Mouse (Mus musculus) kidney, postnatal 0 days (tissue): Measurements from ENCODE around the gene Celsr2. TPM values are rescaled to one million over a fixed set of nuclear protein-coding genes. Genes with fewer than 3 reads are reported as not detected.

Experiments used
- ATAC-seq: fragments of 200-750 bp; cut with Nextera tagmentation; replicated peaks from 2 replicates; pipeline ENCODE4 v1.8.0; 2017; ENCODE audit warnings: low read depth, moderate number of reproducible peaks, moderate TSS enrichment, moderate library complexity; ENCODE audit not compliant: low FRiP score
- DNase-seq: peaks from one replicate; pipeline ENCODE4 v3.0.0-alpha.2; 2016; ENCODE audit warnings: low spot score
- H3K27ac ChIP-seq: fragments of 300-500 bp; sonication (generic); 2 replicates; pipeline ENCODE4 v1.5.1; 2014; ENCODE audit warnings: mild to moderate bottlenecking
- H3K27me3 ChIP-seq: fragments of 300-500 bp; sonication (generic); 2 replicates; pipeline ENCODE4 v1.6.1; 2014; ENCODE audit warnings: low read length, mixed read lengths; ENCODE audit not compliant: insufficient read depth
- H3K36me3 ChIP-seq: fragments of 300-500 bp; sonication (generic); 2 replicates; pipeline ENCODE4 v1.6.1; 2014; ENCODE audit warnings: low read length, mixed read lengths; ENCODE audit not compliant: insufficient read depth
- H3K4me1 ChIP-seq: fragments of 300-500 bp; sonication (generic); replicated peaks from 2 replicates; pipeline ENCODE4 v1.6.1; 2014; ENCODE audit warnings: antibody characterized with exemption, low read length, mixed read lengths; ENCODE audit not compliant: insufficient read depth
- H3K4me2 ChIP-seq: fragments of 300-500 bp; sonication (generic); 2 replicates; pipeline ENCODE4 v1.6.1; 2014; ENCODE audit warnings: mild to moderate bottlenecking, low read length, moderate library complexity, mixed read lengths
- H3K4me3 ChIP-seq: fragments of 300-500 bp; sonication (generic); replicated peaks from 2 replicates; pipeline ENCODE4 v1.5.1; 2014; ENCODE audit warnings: low read depth, low read length
- H3K9ac ChIP-seq: fragments of 300-500 bp; sonication (generic); 2 replicates; pipeline ENCODE4 v1.6.1; 2014; ENCODE audit warnings: low read depth, low read length
- H3K9me3 ChIP-seq: fragments of 300-500 bp; sonication (generic); replicated peaks from 2 replicates; pipeline ENCODE4 v1.6.1; 2016; ENCODE audit warnings: low read length, inconsistent platforms, mixed read lengths
- CTCF ChIP-seq: IDR thresholded peaks from 2 replicates; pipeline ENCODE4 v1.5.1; 2016; ENCODE audit warnings: antibody characterized with exemption, low read depth, mild to moderate bottlenecking, moderate library complexity
- WGBS: fragments of 180-500 bp; shearing (Covaris S2); extraction: QIAGEN DNeasy Blood & Tissue Kit; methylation state at CpG from one replicate; pipeline ENCODE4 v1.1.7; 2014; 5-methylcytosine and 5-hydroxymethylcytosine counted together
- polyA plus RNA-seq: library from polyadenylated mRNA; unstranded; fragments of >200 nt; fragmentation: Nextera tagmentation; extraction: Ambion mirVana; gene quantifications from 2 replicates; pipeline ENCODE4 v1.2.1, GENCODE M21; 2015

The Celsr2 gene
- polyA plus RNA-seq, result 15.1 and 16.9 TPM in 2 replicates

GRCm38 (mm10) chr3:108414857-108415830, at the start of gene Celsr2:
Celsr2 (minus strand) TSS chr3:108415552.
- peaks cover 22% of the 10 kb centered on the region for H3K4me1 ChIP-seq
- peak within 1 kb of the TSS; percentile 53 for H3K4me3 ChIP-seq
- DNase-seq (peak; percentile 48), ATAC-seq (no peak)
- no peaks in the 10 kb centered on the region for H3K27me3 ChIP-seq
- H3K9ac ChIP-seq, result peak within 1 kb of the TSS; percentile 78
- peak within 1 kb of the TSS; percentile 80 for H3K27ac ChIP-seq
- WGBS, result 7% methylated on average over 48 of the region's 67 CpGs
- no peaks in the 10 kb centered on the region for H3K9me3 ChIP-seq
- H3K4me2 ChIP-seq, result peak within 1 kb of the TSS; percentile 93
- H3K36me3 ChIP-seq, result peaks cover 13% of the 10 kb centered on the region; the same call in 1 of the 2 replicates
- no peak for TF ChIP-seq CTCF

- peak; percentile 55 for TF ChIP-seq CTCF
- H3K9ac ChIP-seq, result no peak overlapping the region
- 33% methylated on average over 10 of the region's 10 CpGs for WGBS
These were observed 43.5 kb upstream of the Celsr2 start for GRCm38 (mm10) chr3:108458866-108459265.

GRCm38 (mm10) chr3:108458380-108458779, 43.0 kb upstream of the Celsr2 start:
- 61% methylated on average over 14 of the region's 14 CpGs for WGBS
- DNase-seq (no peak), ATAC-seq (no peak)
- Histone ChIP-seq H3K27me3 (no peaks in the 10 kb centered on the region), H3K36me3 (no peaks in the 10 kb centered on the region), H3K4me2 (no peak overlapping the region), H3K4me3 (no peak overlapping the region), H3K9ac (no peak overlapping the region), H3K9me3 (no peaks in the 10 kb centered on the region), H3K4me1 (no peaks in the 10 kb centered on the region; the same call in 1 of the 2 replicates), H3K27ac (no peak overlapping the region)
- no peak for TF ChIP-seq CTCF

More at GRCm38 (mm10) chr3:108458866-108459265, 43.5 kb upstream of the Celsr2 start:
- no peaks in the 10 kb centered on the region for H3K9me3 ChIP-seq
- no peak overlapping the region for H3K4me2 ChIP-seq
- H3K27me3 ChIP-seq, result no peaks in the 10 kb centered on the region
- no peak overlapping the region for H3K27ac ChIP-seq
- no peak; the same call in 1 of the 2 replicates for ATAC-seq
- no peak overlapping the region for H3K4me3 ChIP-seq
- no peaks in the 10 kb centered on the region for H3K36me3 ChIP-seq
- peak; percentile 10 for DNase-seq
- H3K4me1 ChIP-seq, result no peaks in the 10 kb centered on the region; the same call in 1 of the 2 replicates

DNA sequence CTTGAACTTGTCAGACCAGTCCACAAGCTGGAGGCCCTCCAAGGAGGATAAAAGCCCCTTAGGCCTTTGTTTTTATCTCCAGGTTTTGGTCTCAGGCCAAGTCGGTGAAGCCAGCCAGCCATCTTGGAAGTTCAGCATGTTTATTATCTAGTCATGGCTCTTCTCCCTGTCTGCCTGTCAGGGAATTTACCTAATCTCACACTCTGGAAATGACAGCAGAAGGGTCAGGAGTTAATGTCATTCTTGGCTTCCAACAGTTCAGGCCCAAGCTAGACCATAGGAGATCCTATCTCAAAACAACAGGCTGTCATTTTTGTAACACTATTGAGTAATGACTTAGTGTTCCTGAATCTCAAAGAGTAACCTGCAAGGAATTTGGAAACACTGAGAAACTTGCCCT, 38.8 kb upstream of the Celsr2 start:
- Histone ChIP-seq H3K36me3 (no peaks in the 10 kb centered on the region), H3K9ac (no peak overlapping the region), H3K4me3 (no peak overlapping the region), H3K4me2 (no peak overlapping the region), H3K27me3 (no peaks in the 10 kb centered on the region), H3K27ac (no peak overlapping the region), H3K4me1 (no peaks in the 10 kb centered on the region; the same call in 1 of the 2 replicates), H3K9me3 (no peaks in the 10 kb centered on the region)
- WGBS, result 64% methylated on average over 1 of the region's 1 CpGs
- ATAC-seq (no peak), DNase-seq (no peak)
- no peak for TF ChIP-seq CTCF

- no peaks in the 10 kb centered on the region for H3K9me3 ChIP-seq
- H3K4me2 ChIP-seq, result no peak overlapping the region
- no peaks in the 10 kb centered on the region for H3K27me3 ChIP-seq
- WGBS, result 96% methylated on average over 2 of the region's 2 CpGs
- H3K9ac ChIP-seq, result no peak overlapping the region
- H3K36me3 ChIP-seq, result no peaks in the 10 kb centered on the region
- no peak overlapping the region for H3K4me3 ChIP-seq
- DNase-seq (no peak), ATAC-seq (no peak)
- no peak for TF ChIP-seq CTCF
- H3K4me1 ChIP-seq, result no peaks in the 10 kb centered on the region
- H3K27ac ChIP-seq, result no peak overlapping the region
These were observed 36.6 kb upstream of the Celsr2 start for GRCm38 (mm10) chr3:108451969-108452368.

GRCm38 (mm10) chr3:108445366-108445705, 30.0 kb upstream of the Celsr2 start:
- no peaks in the 10 kb centered on the region; the same call in 1 of the 2 replicates for H3K36me3 ChIP-seq
- 13% methylated on average over 6 of the region's 6 CpGs for WGBS
- no peak; the same call in 1 of the 2 replicates for ATAC-seq
- peak overlapping the region; percentile 60 for H3K9ac ChIP-seq
- H3K9me3 ChIP-seq, result no peaks in the 10 kb centered on the region
- no peak for TF ChIP-seq CTCF
- no peaks in the 10 kb centered on the region for H3K27me3 ChIP-seq
- peak overlapping the region; percentile 72 for H3K4me2 ChIP-seq
- peaks cover 4% of the 10 kb centered on the region; the same call in 1 of the 2 replicates for H3K4me1 ChIP-seq
- H3K27ac ChIP-seq, result peak overlapping the region; percentile 48
- no peak for DNase-seq
- peak overlapping the region; percentile 49 for H3K4me3 ChIP-seq
